Mouse (Mus musculus) liver, postnatal 0 days (tissue): ENCODE measurements around the gene Robo2. TPM values are rescaled to one million over a fixed set of nuclear protein-coding genes. Genes with fewer than 3 reads are reported as not detected.

Experiments
- ATAC-seq: fragments of 200-750 bp; cut with Nextera tagmentation; 2 replicates; pipeline ENCODE4 v1.8.0; 2017; ENCODE audit warnings: mild to moderate bottlenecking, moderate library complexity
- DNase-seq: peaks from one replicate; pipeline ENCODE4 v3.0.0-alpha.2; 2016
- H3K27ac ChIP-seq: fragments of 300-500 bp; sonication (generic); 2 replicates; pipeline ENCODE4 v1.5.1; 2014; ENCODE audit warnings: antibody characterized with exemption, moderate library complexity, mild to moderate bottlenecking, low read depth
- H3K27me3 ChIP-seq: fragments of 300-500 bp; sonication (generic); 2 replicates; pipeline ENCODE4 v1.6.1; 2014; ENCODE audit warnings: low read length, control low read depth, mixed read lengths; ENCODE audit not compliant: insufficient read depth
- H3K36me3 ChIP-seq: fragments of 300-500 bp; sonication (generic); replicated peaks from 2 replicates; pipeline ENCODE4 v1.6.1; 2014; ENCODE audit warnings: mild to moderate bottlenecking, control low read depth, low read length, moderate library complexity, mixed read lengths; ENCODE audit not compliant: insufficient read depth
- H3K4me1 ChIP-seq: fragments of 300-500 bp; sonication (generic); 2 replicates; pipeline ENCODE4 v1.6.1; 2014; ENCODE audit warnings: antibody characterized with exemption, mild to moderate bottlenecking, control low read depth; ENCODE audit not compliant: insufficient read depth
- H3K4me2 ChIP-seq: fragments of 300-500 bp; sonication (generic); 2 replicates; pipeline ENCODE4 v1.6.1; 2014; ENCODE audit warnings: low read depth, mild to moderate bottlenecking, low read length, moderate library complexity, mixed read lengths
- H3K4me3 ChIP-seq: fragments of 300-500 bp; sonication (generic); 2 replicates; pipeline ENCODE4 v1.5.1; 2014; ENCODE audit warnings: low read depth, low read length
- H3K9ac ChIP-seq: fragments of 300-500 bp; sonication (generic); replicated peaks from 2 replicates; pipeline ENCODE4 v1.6.1; 2014; ENCODE audit warnings: mild to moderate bottlenecking, moderate library complexity
- H3K9me3 ChIP-seq: fragments of 300-500 bp; sonication (generic); 2 replicates; pipeline ENCODE4 v1.6.1; 2016; ENCODE audit warnings: mild to moderate bottlenecking, control low read depth, low read length, mixed read lengths
- CTCF ChIP-seq: sonication (generic); IDR thresholded peaks from 2 replicates; pipeline ENCODE4 v1.5.1; 2016; ENCODE audit warnings: antibody characterized with exemption, low read depth
- EP300 ChIP-seq: IDR thresholded peaks from 2 replicates; pipeline ENCODE4 v1.6.1; 2016; ENCODE audit warnings: antibody characterized with exemption, low read depth, mild to moderate bottlenecking
- WGBS: fragments of 180-500 bp; shearing (Covaris S2); extraction: QIAGEN DNeasy Blood & Tissue Kit; methylation state at CpG from one replicate; pipeline ENCODE4 v1.1.7; 2014; ENCODE audit not compliant: insufficient replicate concordance; 5-methylcytosine and 5-hydroxymethylcytosine counted together
- polyA plus RNA-seq: library from polyadenylated mRNA; unstranded; fragments of >200 nt; fragmentation: Nextera tagmentation; extraction: Ambion mirVana; gene quantifications from 2 replicates; pipeline ENCODE4 v1.2.1, GENCODE M21; 2015

Robo2 gene
- polyA plus RNA-seq, 1 experiment from 2014 or later = 1.6 TPM

DNA sequence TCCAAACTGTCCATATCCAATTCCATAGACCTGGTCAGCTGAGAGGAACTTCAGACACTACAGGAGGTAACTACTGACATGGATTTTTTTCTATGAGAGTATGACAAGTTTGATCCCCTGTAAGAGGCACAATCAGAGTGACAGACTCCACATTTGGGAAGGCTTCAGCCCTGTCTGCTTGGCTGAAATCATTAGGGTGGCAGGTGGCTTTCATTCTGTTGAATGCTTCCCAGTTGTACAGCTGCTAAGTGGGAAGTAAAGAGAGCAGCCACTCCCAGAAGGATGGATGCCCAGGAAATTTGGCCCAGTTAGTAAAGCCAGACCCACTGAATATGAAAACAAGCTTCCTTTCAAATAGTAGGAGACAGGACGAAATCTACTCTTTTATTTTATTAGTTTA is 321.7 kb downstream of the Robo2 start:
- H3K9me3 ChIP-seq = no peaks in the 10 kb centered on the region
- H3K4me3 ChIP-seq = no peak overlapping the region
- ATAC-seq = no peak
- no peaks in the 10 kb centered on the region for H3K4me1 ChIP-seq
- WGBS = 68% methylated on average over 1 of the region's 1 CpGs
- no peaks in the 10 kb centered on the region for H3K27me3 ChIP-seq
- H3K4me2 ChIP-seq = no peak overlapping the region
- no peak overlapping the region for H3K9ac ChIP-seq
- no peaks in the 10 kb centered on the region for H3K36me3 ChIP-seq
- TF ChIP-seq EP300 (no peak), CTCF (no peak)
- H3K27ac ChIP-seq = no peak overlapping the region
- no peak for DNase-seq

DNA sequence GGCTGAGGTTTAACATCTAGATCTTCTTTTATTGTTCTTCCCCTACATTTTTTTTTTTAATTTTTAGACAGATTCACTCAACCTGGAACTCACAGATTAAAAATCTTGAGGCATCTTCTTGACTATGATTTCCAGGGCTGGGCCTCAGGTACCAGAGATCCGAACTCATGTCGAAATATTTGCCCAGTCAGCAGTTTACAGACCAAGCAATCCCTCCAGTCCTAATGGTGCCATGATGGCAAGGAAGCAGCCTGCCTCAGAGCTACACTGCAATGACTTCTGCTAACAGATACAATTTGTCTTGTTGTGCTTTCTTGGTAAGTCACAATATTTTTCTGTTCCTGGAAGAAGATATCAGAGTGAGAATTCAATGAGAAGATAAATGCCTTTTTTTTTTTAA is 327.4 kb downstream of the Robo2 start:
- Histone ChIP-seq H3K27me3 (no peaks in the 10 kb centered on the region), H3K4me1 (no peaks in the 10 kb centered on the region), H3K27ac (no peak overlapping the region), H3K4me3 (no peak overlapping the region), H3K4me2 (no peak overlapping the region), H3K36me3 (no peaks in the 10 kb centered on the region), H3K9me3 (no peaks in the 10 kb centered on the region), H3K9ac (no peak overlapping the region)
- no peak for DNase-seq
- no peak for TF ChIP-seq EP300
- TF ChIP-seq CTCF = no peak
- no peak for ATAC-seq
- WGBS = 82% methylated on average over 2 of the region's 2 CpGs

GRCm38 (mm10) chr16:74072671-74073070 is 339.0 kb downstream of the Robo2 start:
- H3K27ac ChIP-seq = no peak overlapping the region
- H3K36me3 ChIP-seq = no peaks in the 10 kb centered on the region
- no peaks in the 10 kb centered on the region for H3K9me3 ChIP-seq
- H3K9ac ChIP-seq = no peak overlapping the region
- H3K4me1 ChIP-seq = no peaks in the 10 kb centered on the region
- ATAC-seq (no peak), DNase-seq (no peak)
- no peak overlapping the region for H3K4me3 ChIP-seq
- no peak overlapping the region for H3K4me2 ChIP-seq
- no peak for TF ChIP-seq EP300
- TF ChIP-seq CTCF = no peak
- WGBS = 89% methylated on average over 5 of the region's 5 CpGs
- no peaks in the 10 kb centered on the region for H3K27me3 ChIP-seq

DNA sequence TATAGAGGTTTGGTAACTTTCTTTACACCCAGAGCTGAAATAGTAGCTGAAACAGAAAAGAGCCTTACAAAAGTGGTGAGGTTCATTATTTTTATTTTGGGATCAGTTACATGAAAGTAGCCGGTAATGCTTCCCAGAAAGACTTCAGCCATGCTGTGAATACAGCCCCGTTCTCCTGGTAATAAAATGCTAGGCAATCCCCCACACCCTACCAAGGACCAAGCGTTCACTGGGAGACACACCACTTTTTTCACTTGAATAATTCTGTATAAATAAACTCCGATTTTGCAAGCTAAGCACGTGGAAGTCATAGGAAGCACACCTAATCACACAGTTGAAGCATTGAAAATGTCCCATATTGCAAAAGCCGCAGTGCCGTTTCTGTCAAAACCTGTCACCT is 341.0 kb downstream of the Robo2 start:
- Histone ChIP-seq H3K4me2 (no peak overlapping the region), H3K4me3 (no peak overlapping the region), H3K9ac (no peak overlapping the region), H3K27me3 (no peaks in the 10 kb centered on the region), H3K36me3 (no peaks in the 10 kb centered on the region), H3K4me1 (no peaks in the 10 kb centered on the region), H3K27ac (no peak overlapping the region), H3K9me3 (no peaks in the 10 kb centered on the region)
- WGBS = 71% methylated on average over 7 of the region's 7 CpGs
- TF ChIP-seq EP300 (no peak), CTCF (no peak)
- no peak for DNase-seq
- ATAC-seq = no peak

DNA sequence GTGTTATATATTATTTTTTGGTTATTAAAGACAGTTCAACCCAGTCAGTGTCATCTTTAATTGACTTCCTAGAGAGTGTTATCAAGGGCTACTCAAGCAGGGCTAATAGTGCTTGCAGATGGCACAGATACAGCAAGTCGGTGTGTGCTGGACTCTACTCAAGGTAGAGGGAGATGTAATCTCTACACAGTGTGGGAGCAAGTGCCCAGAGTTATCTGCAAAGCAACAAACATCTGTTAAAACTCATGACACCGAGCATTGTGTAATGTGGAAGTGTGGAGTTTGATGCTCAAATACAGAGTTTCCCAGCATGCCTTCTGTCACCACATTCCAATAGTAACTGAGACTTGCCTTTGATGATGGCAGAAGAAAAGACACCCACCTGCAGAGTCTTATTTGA is 345.7 kb downstream of the Robo2 start:
- 70% methylated on average over 2 of the region's 2 CpGs for whole genome bisulfite sequencing
- Histone ChIP-seq H3K27ac (no peak overlapping the region), H3K4me1 (no peaks in the 10 kb centered on the region), H3K9ac (no peak overlapping the region), H3K4me3 (no peak overlapping the region), H3K36me3 (no peaks in the 10 kb centered on the region), H3K9me3 (no peaks in the 10 kb centered on the region), H3K4me2 (no peak overlapping the region), H3K27me3 (no peaks in the 10 kb centered on the region)
- ATAC-seq = no peak
- no peak for DNase-seq
- TF ChIP-seq EP300 (no peak), CTCF (no peak)

DNA sequence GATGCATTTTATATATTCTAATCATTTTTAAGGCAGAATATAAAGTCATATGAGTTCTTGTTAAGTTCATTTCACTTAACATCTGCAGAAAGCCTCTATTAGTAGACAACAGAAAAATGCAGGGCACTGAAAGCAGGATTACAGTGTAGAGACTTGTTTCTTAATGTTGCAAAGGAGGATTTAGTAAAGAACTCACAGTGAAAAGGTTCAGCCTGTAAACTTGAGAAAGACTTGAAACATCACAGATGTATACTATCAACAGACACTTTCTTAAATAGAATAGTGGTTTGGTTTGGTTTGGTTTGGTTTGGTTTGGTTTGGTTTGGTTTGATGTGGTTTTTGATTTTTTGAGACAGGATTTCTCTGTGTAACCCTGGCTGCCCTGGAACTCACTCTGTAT is 349.7 kb downstream of the Robo2 start:
- no peak overlapping the region for H3K27ac ChIP-seq
- no peaks in the 10 kb centered on the region for H3K27me3 ChIP-seq
- ATAC-seq = no peak

DNA sequence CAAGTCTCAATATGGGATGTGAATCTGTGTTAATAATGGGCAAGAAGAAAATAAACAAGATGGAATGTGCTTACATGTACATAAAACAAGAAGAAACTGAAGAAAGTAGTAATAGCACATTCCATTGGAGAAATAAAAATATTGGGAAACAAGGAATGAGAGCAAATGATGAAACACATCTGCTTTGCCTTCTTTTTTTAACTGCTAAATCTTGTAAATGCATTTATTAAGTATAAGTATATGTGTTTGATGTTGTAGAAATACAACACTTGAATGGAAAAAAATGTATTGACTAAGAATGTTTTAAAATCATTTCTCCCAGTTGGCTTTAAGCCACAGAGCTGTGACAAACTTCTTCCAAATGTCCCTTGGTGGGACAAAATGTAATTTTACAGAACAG is 350.1 kb downstream of the Robo2 start:
- H3K9me3 ChIP-seq = no peaks in the 10 kb centered on the region
- no peaks in the 10 kb centered on the region for H3K36me3 ChIP-seq
- no peaks in the 10 kb centered on the region for H3K4me1 ChIP-seq
- no peak for ATAC-seq
- H3K27me3 ChIP-seq = no peaks in the 10 kb centered on the region
- H3K4me3 ChIP-seq = no peak overlapping the region
- H3K27ac ChIP-seq = no peak overlapping the region
- H3K9ac ChIP-seq = no peak overlapping the region
- no peak for TF ChIP-seq EP300
- no peak for TF ChIP-seq CTCF
- DNase-seq = no peak
- H3K4me2 ChIP-seq = no peak overlapping the region

More for the DNA sequence above, 349.7 kb downstream of the Robo2 start:
- DNase-seq = no peak
- H3K4me1 ChIP-seq = no peaks in the 10 kb centered on the region
- TF ChIP-seq CTCF = no peak
- TF ChIP-seq EP300 = no peak
- no peak overlapping the region for H3K9ac ChIP-seq
- H3K4me3 ChIP-seq = no peak overlapping the region
- H3K36me3 ChIP-seq = no peaks in the 10 kb centered on the region
- no peaks in the 10 kb centered on the region for H3K9me3 ChIP-seq
- no peak overlapping the region for H3K4me2 ChIP-seq
